Mouse (Mus musculus): ENCODE data around the gene Alg11. TPM values are rescaled to one million over a fixed set of nuclear protein-coding genes. Genes with fewer than 3 reads are reported as not detected.

Alg11 gene
- polyA plus RNA-seq, 1 experiment from 2014 or later: 16.0 TPM

Other genes starting within 250 kb of the Alg11 start
- not detected in 2 replicates for gene Defb50, start 237.2 kb upstream of the Alg11 start, polyA plus RNA-seq (2015; fragmentation: Nextera tagmentation; extraction: Ambion mirVana)
- gene Defb2, start 220.8 kb upstream of the Alg11 start, polyA plus RNA-seq (2015; fragmentation: Nextera tagmentation; extraction: Ambion mirVana): not detected in 2 replicates
- not detected in 2 replicates for gene Defb10, start 201.8 kb upstream of the Alg11 start, polyA plus RNA-seq (2015; fragmentation: Nextera tagmentation; extraction: Ambion mirVana)
- not detected in 2 replicates for gene Defb9, start 175.3 kb upstream of the Alg11 start, polyA plus RNA-seq (2015; fragmentation: Nextera tagmentation; extraction: Ambion mirVana)
- gene Defb11, start 154.3 kb upstream of the Alg11 start, polyA plus RNA-seq (2015; fragmentation: Nextera tagmentation; extraction: Ambion mirVana): not detected in 2 replicates
- gene Defb15, start 128.0 kb upstream of the Alg11 start, polyA plus RNA-seq (2015; fragmentation: Nextera tagmentation; extraction: Ambion mirVana): not detected in 2 replicates
- gene Defb35, start 122.4 kb upstream of the Alg11 start, polyA plus RNA-seq (2015; fragmentation: Nextera tagmentation; extraction: Ambion mirVana): not detected in 2 replicates
- not detected in 2 replicates for gene Defb13, start 114.0 kb upstream of the Alg11 start, polyA plus RNA-seq (2015; fragmentation: Nextera tagmentation; extraction: Ambion mirVana)
- not detected in 2 replicates for gene Fam90a1a, start 102.0 kb upstream of the Alg11 start, polyA plus RNA-seq (2015; fragmentation: Nextera tagmentation; extraction: Ambion mirVana)
- not detected in 2 replicates for gene Ccdc70, start 90.9 kb upstream of the Alg11 start, polyA plus RNA-seq (2015; fragmentation: Nextera tagmentation; extraction: Ambion mirVana)
- gene Atp7b, start 416 bp upstream of the Alg11 start, polyA plus RNA-seq (2015; fragmentation: Nextera tagmentation; extraction: Ambion mirVana): 1.1 and 1.3 TPM in 2 replicates
- 0.38 and 0.51 TPM in 2 replicates for gene Nek5, start 64.3 kb downstream of the Alg11 start, polyA plus RNA-seq (2015; fragmentation: Nextera tagmentation; extraction: Ambion mirVana)
- gene Nek3, start 105.7 kb downstream of the Alg11 start, polyA plus RNA-seq (2015; fragmentation: Nextera tagmentation; extraction: Ambion mirVana): 4.9 and 5.3 TPM in 2 replicates
- gene Ckap2, start 125.1 kb downstream of the Alg11 start, polyA plus RNA-seq (2015; fragmentation: Nextera tagmentation; extraction: Ambion mirVana): 29.1 and 37.4 TPM in 2 replicates
- gene Vps36, start 132.1 kb downstream of the Alg11 start, polyA plus RNA-seq (2015; fragmentation: Nextera tagmentation; extraction: Ambion mirVana): 21.6 and 21.7 TPM in 2 replicates
- gene Thsd1, start 166.6 kb downstream of the Alg11 start, polyA plus RNA-seq (2015; fragmentation: Nextera tagmentation; extraction: Ambion mirVana): 13.2 and 16.1 TPM in 2 replicates
- gene Tpte, start 222.7 kb downstream of the Alg11 start, polyA plus RNA-seq (2015; fragmentation: Nextera tagmentation; extraction: Ambion mirVana): not detected in 2 replicates